Mouse (Mus musculus): ENCODE measurements around the gene Skap1.

DNA sequence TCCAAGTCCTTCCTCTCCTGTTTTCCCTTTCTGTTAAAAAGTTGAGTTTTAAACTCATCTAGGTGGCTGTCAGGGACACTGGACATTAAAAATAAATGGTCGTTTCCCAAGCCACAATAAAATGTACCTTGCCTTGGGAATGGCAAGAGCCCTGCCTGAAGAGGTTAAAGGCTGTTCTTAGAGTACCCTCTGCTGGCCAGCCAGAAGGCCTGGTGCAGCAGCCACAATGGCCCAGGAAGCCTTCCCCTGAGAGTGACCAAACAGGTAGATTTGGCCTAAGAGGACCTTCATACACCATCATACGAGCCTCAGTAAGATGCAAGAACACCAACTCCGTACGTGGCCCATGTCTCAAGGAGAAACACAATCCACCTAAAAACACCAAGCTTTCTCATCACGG, 246.9 kb downstream of the Skap1 start:
- no peak for TF ChIP-seq POLR2A (IDR thresholded peaks at IDR 0.05; ENCODE audit: low read depth, low read length)
- no peak for TF ChIP-seq CTCF (IDR thresholded peaks at IDR 0.05; ENCODE audit: borderline replicate concordance, insufficient read depth, low read length)
